Mouse (Mus musculus) left cerebral cortex, adult 18-20 months (tissue): Measurements from ENCODE around the gene Plxnd1. TPM values are rescaled to one million over a fixed set of nuclear protein-coding genes. Genes with fewer than 3 reads are reported as not detected.

Experiments used
- DNase-seq, 2 experiments: peaks; one replicate each; pipeline ENCODE4 v3.0.0; 2021 to 2022; ENCODE audit warnings: low spot score in 2 of 2, mixed read lengths in 1 of 2
- long read RNA-seq, 2 experiments: library from polyadenylated mRNA; stranded (forward); transcript quantifications; one replicate each; pipeline ENCODE4 v2.0.0; 2021
- total RNA-seq, 2 experiments: library from RNA; stranded (reverse); gene quantifications; 2 replicates each; pipeline ENCODE4 v1.2.3; 2021

The Plxnd1 gene
- 100 to 1,000 TPM; 103 to 123 TPM for total RNA-seq
- long read RNA-seq, experiment 1, full-length matches to known transcripts: 12 of 42 reads
- long read RNA-seq, experiment 1, partial matches to known transcripts: 18 of 42 reads
- long read RNA-seq, experiment 1, other reads (novel, unspliced or antisense): 12 of 42 reads
- long read RNA-seq, experiment 2, full-length matches to known transcripts: 6 of 27 reads
- long read RNA-seq, experiment 2, partial matches to known transcripts: 15 of 27 reads
- long read RNA-seq, experiment 2, other reads (novel, unspliced or antisense): 6 of 27 reads

DNA sequence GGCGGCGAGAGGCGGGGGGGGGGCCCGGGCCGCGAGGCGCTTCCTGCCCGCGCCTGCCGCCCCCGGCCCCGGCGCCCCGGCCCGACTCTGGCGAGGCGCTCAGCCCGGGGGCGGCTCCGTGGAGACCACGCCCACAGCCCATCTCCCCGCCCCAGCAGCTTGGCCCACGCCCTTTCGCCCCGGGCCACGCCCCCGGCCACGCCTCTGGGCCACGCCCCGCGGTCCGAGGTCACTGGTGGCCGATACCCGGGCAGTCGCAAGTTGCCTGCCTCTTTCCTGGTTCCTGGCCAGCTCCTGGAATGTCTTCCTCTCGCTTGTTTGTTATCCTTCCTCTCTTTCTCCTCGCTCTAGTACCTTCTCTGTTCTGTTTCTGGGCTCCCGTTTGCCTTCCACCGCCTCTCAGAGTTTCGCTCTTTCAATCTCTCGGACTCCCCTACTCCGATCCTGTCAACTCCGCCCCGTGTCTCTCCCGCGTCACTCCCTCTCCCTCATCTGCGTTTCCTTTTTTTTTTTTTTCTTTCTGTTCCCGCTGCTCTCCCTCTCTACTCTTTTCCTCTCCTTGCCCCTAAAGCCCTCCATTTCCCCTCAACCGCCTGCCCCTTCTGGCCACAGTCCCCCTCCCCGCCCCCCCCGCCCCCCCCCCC lies at the start of gene Plxnd1:
Gene Plxnd1, minus strand, starts transcription at position 129 of the 644 bp plus-strand sequence.
- peak; percentile 83 for DNase-seq

DNA sequence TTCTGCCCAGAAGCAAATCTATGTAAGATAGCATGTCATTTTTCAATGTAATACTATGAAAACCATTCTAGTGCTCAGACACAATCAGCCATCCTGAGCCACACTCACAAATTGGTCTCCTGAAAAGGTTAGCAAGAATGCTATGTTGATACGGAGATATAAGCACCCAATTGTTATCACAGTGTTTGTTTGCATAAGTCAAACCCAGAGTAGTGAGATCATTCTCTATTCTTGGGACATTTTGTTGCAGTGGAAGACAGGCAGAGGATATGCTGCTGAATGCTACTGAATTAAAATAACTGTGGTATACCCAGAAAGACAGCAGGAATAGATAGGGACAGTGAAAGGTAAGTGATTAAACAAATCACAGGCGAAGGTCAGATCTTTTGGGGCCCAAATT lies 49.2 kb upstream of the Plxnd1 start:
- no peak for DNase-seq

- DNase-seq: no peak
Measured at GRCm38 (mm10) chr6:116038222-116038621, 43.4 kb upstream of the Plxnd1 start.

- no peak for DNase-seq
Measured at GRCm38 (mm10) chr6:116037281-116037831, 42.6 kb upstream of the Plxnd1 start.

GRCm38 (mm10) chr6:116036555-116036954 lies 41.8 kb upstream of the Plxnd1 start:
- DNase-seq: no peak

- DNase-seq: no peak
Measured at GRCm38 (mm10) chr6:116031052-116031451, 36.2 kb upstream of the Plxnd1 start.

DNA sequence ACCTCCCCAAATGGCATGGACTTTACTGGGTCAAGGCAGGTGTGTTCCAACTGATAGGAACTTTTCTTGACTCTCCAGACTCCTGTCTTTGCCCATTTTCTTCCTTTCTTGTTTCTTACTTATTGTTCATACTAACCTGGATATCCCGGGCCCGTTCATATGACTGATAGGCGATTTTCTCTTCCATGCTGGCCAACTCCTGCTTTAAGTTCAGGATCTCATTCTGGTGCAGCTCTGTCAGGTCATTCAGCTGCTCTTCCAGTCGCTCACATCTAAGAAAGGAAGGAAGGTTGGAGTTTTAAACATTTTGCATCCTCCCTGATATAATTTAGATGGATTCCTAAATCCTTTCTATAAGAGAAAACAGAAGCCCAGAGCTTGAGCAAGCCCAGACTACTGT lies 29.9 kb upstream of the Plxnd1 start:
- no peak for DNase-seq

- no peak for DNase-seq
Measured at GRCm38 (mm10) chr6:116021961-116022485, 27.2 kb upstream of the Plxnd1 start.

DNA sequence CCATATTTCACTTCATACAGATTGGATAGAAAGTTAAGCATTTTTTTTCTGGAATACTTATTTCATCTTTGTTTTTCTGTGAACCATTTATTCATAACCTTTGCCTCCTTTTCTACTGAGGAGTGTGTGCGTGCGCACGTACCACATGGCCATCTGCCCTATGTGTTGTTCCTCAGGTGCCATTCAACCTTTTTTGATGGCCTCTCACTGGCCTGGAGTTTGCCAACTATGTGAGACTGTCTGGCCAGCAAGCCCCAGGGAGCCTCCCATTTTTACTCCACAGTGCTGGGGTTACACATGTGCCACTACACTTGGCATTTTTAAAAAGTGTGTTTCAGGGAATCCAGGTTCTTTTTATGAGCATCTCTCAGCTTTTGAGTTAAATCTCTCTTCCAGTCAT lies 21.1 kb upstream of the Plxnd1 start:
- DNase-seq: no peak

- DNase-seq: no peak
Measured at GRCm38 (mm10) chr6:116014111-116014510, 19.3 kb upstream of the Plxnd1 start.

- no peak for DNase-seq
Measured at GRCm38 (mm10) chr6:116013687-116014086, 18.9 kb upstream of the Plxnd1 start.

GRCm38 (mm10) chr6:116010541-116010940 lies 15.7 kb upstream of the Plxnd1 start:
- DNase-seq: peak; percentile 88 to 92

GRCm38 (mm10) chr6:116009426-116009825 lies 14.6 kb upstream of the Plxnd1 start:
- DNase-seq: no peak

DNA sequence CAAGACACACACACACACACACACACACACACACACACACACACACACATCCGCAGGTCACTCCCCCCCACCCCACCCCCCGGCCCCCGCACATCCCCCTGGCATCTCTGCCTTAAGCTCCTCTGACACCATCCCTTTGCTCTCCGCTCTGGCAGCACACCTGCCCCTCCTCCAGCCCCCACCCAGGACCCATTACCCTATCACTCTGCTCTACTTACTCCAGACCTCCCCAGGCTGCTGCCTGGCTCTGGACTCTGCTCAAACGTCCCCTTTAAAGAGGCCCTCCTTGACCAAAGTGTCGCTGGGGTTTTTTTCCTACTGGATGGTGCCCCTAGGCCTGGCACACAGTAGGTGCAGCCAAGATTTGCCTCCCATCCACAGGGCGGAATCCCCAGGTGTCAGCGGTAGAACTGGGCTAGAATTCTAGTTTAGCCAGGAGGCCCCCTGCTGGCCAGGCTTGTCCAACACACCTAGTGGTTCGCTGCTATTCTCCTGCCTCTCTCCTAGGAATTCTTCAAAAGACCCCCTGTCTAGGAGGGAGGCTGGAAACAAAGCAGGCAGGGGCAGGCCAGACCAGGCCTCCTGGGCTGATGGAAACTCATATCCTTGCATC lies 12.9 kb upstream of the Plxnd1 start:
- peak; percentile 61 to 76 for DNase-seq

GRCm38 (mm10) chr6:116006731-116007130 lies 11.9 kb upstream of the Plxnd1 start:
- no peak for DNase-seq

- DNase-seq: no peak
Measured at GRCm38 (mm10) chr6:116005959-116006288, 11.1 kb upstream of the Plxnd1 start.

- DNase-seq: no peak
Measured at GRCm38 (mm10) chr6:116005275-116005958, 10.6 kb upstream of the Plxnd1 start.

- no peak for DNase-seq
Measured at GRCm38 (mm10) chr6:116004716-116005115, 9.9 kb upstream of the Plxnd1 start.

- DNase-seq: no peak
Measured at GRCm38 (mm10) chr6:116004069-116004468, 9.3 kb upstream of the Plxnd1 start.

GRCm38 (mm10) chr6:116003516-116003915 lies 8.7 kb upstream of the Plxnd1 start:
- DNase-seq: no peak

DNA sequence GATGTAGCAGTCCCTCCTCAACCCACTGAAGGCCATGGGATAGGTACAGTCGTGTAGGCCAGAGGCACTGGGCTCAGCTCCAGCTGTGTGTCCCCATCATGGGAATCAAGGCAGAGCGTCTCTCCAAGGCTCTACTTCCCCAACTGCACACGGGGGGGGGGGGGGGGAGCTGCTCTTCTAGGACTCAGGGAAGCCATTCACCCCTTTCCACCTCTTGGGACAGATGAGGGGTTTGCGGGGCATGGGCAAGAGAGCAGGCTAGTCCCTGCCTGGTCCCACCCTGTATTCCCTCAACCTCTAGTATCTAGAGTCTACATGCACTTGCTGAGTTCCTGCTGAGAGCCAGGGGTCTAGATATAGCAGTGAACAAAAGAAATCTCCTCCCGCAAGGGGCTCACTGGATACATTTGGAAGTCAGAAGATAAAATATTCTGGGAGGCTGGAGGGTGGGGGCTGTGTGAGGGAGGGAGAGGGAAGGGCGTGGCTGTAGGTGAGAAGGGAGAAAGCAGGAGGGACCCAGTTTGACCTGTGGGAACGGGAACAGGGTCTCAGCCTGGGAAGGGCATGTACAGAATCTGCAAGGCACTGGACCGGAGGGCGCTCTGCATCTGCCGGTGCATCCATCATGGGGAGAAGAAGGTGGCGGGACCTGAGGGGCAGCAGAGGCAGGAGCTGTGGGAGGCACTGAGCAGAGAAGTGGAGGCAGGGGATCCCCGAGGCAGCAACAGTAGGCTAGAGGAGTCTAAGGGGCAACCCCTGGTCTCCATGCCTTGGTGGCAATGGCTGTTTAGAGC lies 7.7 kb upstream of the Plxnd1 start:
- DNase-seq: no peak
